Mouse (Mus musculus): ENCODE results near the gene Tbk1. TPM values are rescaled to one million over a fixed set of nuclear protein-coding genes. Genes with fewer than 3 reads are reported as not detected.
A peak's percentile ranks its signal among the peaks of the same experiment; 100 is the strongest.

The Tbk1 gene
- polyA plus RNA-seq, 1 experiment from 2014 or later = 34.8 TPM

DNA sequence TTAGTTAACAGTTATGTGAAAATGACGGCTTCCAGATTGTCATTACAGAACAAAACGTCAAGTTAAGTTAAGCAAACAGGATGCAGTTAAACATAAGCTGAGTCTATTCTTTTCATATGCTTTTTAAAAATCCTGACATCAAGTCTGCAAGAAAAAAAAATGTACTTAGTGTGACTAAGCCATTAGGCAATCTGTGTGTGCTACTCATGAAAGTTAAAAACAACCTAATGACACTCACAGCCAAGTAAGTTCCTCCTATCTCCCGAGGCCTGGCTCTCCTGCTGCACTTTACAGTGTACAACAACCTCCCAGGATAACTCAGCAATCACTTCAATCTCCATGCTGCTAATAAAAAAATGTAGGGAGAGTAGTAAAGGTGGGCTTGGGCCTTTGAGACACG lies 17.0 kb upstream of the Tbk1 start:
- H3K27ac ChIP-seq (ENCODE audit: low read depth) = no peak overlapping the region
- no peaks in the 10 kb centered on the region for H3K27me3 ChIP-seq (replicated peaks; ENCODE audit: control insufficient read depth, insufficient read depth, low read length)
- no peak overlapping the region for H3K4me2 ChIP-seq (ENCODE audit: low read length)
- H3K9ac ChIP-seq (ENCODE audit: low read length) = no peak overlapping the region
- WGBS = 88% methylated on average over 4 of the region's 4 CpGs
- H3K36me3 ChIP-seq (ENCODE audit: control insufficient read depth, insufficient read depth, low read length) = peaks cover 100% of the 10 kb centered on the region
- ATAC-seq (replicated peaks; ENCODE audit: low FRiP score, low TSS enrichment, low read depth) (no peak), DNase-seq (ENCODE audit: low spot score) (no peak)
- no peak overlapping the region for H3K4me3 ChIP-seq (ENCODE audit: low read depth, low read length)
- no peaks in the 10 kb centered on the region for H3K4me1 ChIP-seq (replicated peaks; ENCODE audit: control insufficient read depth, insufficient read depth, low read length)
- H3K9me3 ChIP-seq (ENCODE audit: control insufficient read depth, low read length) = no peaks in the 10 kb centered on the region

DNA sequence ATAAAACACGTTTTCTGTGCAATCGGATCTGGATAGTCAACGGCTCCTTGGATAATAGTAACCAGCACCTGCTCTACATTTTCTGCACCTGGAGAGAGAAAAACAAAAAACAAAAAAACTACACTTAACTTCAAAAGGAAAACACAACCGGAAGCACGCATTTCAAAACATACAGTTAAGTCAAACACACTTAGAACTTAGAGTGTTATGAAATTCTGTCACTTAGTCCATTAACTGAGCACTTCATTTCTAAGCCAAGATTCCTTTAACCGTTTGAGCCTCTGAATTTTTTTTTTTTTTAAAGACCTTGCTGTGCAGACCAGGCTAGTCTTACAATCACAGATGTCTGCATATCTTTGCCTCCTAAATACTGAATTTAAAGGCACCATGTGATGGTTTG lies 14.7 kb upstream of the Tbk1 start:
- Histone ChIP-seq H3K4me3 (ENCODE audit: low read depth, low read length) (no peak overlapping the region), H3K9ac (ENCODE audit: low read length) (no peak overlapping the region), H3K4me1 (replicated peaks; ENCODE audit: control insufficient read depth, insufficient read depth, low read length) (no peaks in the 10 kb centered on the region), H3K27me3 (replicated peaks; ENCODE audit: control insufficient read depth, insufficient read depth, low read length) (no peaks in the 10 kb centered on the region), H3K36me3 (ENCODE audit: control insufficient read depth, insufficient read depth, low read length) (peaks cover 100% of the 10 kb centered on the region), H3K4me2 (ENCODE audit: low read length) (no peak overlapping the region), H3K9me3 (ENCODE audit: control insufficient read depth, low read length) (no peaks in the 10 kb centered on the region), H3K27ac (ENCODE audit: low read depth) (no peak overlapping the region)
- ATAC-seq (replicated peaks; ENCODE audit: low FRiP score, low TSS enrichment, low read depth) (no peak), DNase-seq (ENCODE audit: low spot score) (no peak)
- 83% methylated on average over 6 of the region's 6 CpGs for WGBS

DNA sequence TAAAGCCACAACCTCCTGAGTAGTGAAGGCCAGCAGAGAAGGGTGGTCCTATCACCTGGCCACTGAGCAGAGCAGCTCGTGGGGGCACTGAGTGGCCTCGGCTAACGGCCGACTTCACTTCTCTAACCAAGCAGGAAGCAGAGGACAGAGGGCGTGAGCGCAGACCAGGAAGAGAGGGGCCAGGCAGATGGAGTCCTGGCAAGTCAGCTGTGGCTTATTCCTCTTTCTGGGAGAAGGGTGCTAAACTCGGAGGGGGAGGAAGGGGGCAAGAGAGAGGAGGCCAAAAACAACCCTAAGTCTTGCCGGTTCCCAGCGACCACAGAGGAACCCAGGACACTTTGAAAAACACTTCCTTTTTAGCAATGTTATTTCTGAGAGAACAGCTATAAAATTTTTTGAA lies 10.0 kb upstream of the Tbk1 start:
- DNase-seq (ENCODE audit: low spot score) (no peak), ATAC-seq (replicated peaks; ENCODE audit: low FRiP score, low TSS enrichment, low read depth) (no peak)
- no peak overlapping the region for H3K4me3 ChIP-seq (ENCODE audit: low read depth, low read length)
- no peak overlapping the region for H3K4me2 ChIP-seq (ENCODE audit: low read length)
- H3K36me3 ChIP-seq (ENCODE audit: control insufficient read depth, insufficient read depth, low read length) = peaks cover 87% of the 10 kb centered on the region
- 82% methylated on average over 9 of the region's 9 CpGs for WGBS
- no peaks in the 10 kb centered on the region for H3K4me1 ChIP-seq (replicated peaks; ENCODE audit: control insufficient read depth, insufficient read depth, low read length)
- no peak overlapping the region for H3K9ac ChIP-seq (ENCODE audit: low read length)
- H3K27ac ChIP-seq (ENCODE audit: low read depth) = no peak overlapping the region
- no peaks in the 10 kb centered on the region for H3K27me3 ChIP-seq (replicated peaks; ENCODE audit: control insufficient read depth, insufficient read depth, low read length)
- no peaks in the 10 kb centered on the region for H3K9me3 ChIP-seq (ENCODE audit: control insufficient read depth, low read length)

- no peak for DNase-seq (ENCODE audit: low spot score)
- Histone ChIP-seq H3K4me2 (ENCODE audit: low read length) (no peak overlapping the region), H3K9me3 (ENCODE audit: control insufficient read depth, low read length) (no peaks in the 10 kb centered on the region), H3K4me1 (replicated peaks; ENCODE audit: control insufficient read depth, insufficient read depth, low read length) (no peaks in the 10 kb centered on the region), H3K4me3 (ENCODE audit: low read depth, low read length) (no peak overlapping the region), H3K27ac (ENCODE audit: low read depth) (no peak overlapping the region), H3K36me3 (ENCODE audit: control insufficient read depth, insufficient read depth, low read length) (peaks cover 58% of the 10 kb centered on the region), H3K27me3 (replicated peaks; ENCODE audit: control insufficient read depth, insufficient read depth, low read length) (no peaks in the 10 kb centered on the region), H3K9ac (ENCODE audit: low read length) (no peak overlapping the region)
- ATAC-seq (replicated peaks; ENCODE audit: low FRiP score, low TSS enrichment, low read depth) = no peak
- 90% methylated on average over 14 of the region's 14 CpGs for WGBS
These were observed 4.5 kb upstream of the Tbk1 start for GRCm38 (mm10) chr10:121591106-121591505.

- H3K4me2 ChIP-seq (ENCODE audit: low read length) = peak overlapping the region; percentile 68
- no peaks in the 10 kb centered on the region for H3K9me3 ChIP-seq (ENCODE audit: control insufficient read depth, low read length)
- H3K27me3 ChIP-seq (replicated peaks; ENCODE audit: control insufficient read depth, insufficient read depth, low read length) = no peaks in the 10 kb centered on the region
- ATAC-seq (replicated peaks; ENCODE audit: low FRiP score, low TSS enrichment, low read depth) (no peak), DNase-seq (ENCODE audit: low spot score) (no peak)
- peaks cover 8% of the 10 kb centered on the region; the same call in 1 of the 2 replicates for H3K4me1 ChIP-seq (replicated peaks; ENCODE audit: control insufficient read depth, insufficient read depth, low read length)
- H3K9ac ChIP-seq (ENCODE audit: low read length) = peak overlapping the region; percentile 94
- WGBS = 64% methylated on average over 6 of the region's 6 CpGs
- peak overlapping the region; percentile 79 for H3K4me3 ChIP-seq (ENCODE audit: low read depth, low read length)
- H3K27ac ChIP-seq (ENCODE audit: low read depth) = peak overlapping the region; percentile 72; the same call in 1 of the 2 replicates
- peaks cover 47% of the 10 kb centered on the region for H3K36me3 ChIP-seq (ENCODE audit: control insufficient read depth, insufficient read depth, low read length)
These were observed 819 bp upstream of the Tbk1 start for GRCm38 (mm10) chr10:121587371-121587840.

DNA sequence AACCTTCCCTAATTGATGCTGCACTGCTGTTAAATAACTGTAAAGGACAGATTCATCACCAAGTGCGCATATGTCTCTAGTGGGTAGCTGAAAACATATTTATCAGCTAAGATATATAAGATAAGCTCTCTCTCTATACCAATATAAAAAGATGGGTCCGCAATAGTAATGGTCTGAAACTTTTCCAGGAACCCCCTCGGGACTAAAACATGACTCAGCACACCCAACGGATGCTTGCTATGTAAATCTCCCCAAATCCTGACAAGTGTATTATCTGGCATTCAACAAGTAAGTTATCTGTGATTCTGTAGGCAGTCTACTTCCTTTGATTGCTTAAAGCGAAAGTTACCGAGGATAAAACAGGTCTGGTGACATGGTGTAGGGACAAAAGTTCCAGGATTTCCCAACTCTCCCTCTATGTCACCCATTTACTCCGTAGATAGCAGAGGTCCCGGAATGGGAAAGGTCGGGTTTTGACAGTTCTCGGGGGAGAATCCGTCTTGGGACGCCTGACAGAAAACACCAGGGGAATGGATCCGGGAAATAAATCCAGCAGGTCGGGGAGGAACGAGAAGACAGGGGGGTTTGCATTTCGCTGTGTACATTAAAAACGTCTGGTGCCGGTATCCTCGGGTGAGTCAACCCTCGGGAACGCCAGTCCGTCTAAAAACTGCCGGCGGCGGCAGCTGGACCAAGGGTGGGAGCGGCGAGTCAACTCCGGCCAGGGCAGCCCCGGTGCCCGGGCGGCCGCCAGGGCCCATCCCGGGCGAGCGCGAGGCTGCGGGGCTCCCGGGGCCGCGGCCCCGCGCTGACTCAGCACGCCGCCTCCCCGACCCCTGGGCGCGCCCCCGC lies 570 bp downstream of the Tbk1 start:
- peaks cover 52% of the 10 kb centered on the region for H3K36me3 ChIP-seq (ENCODE audit: control insufficient read depth, insufficient read depth, low read length)
- peak; percentile 75 for DNase-seq (ENCODE audit: low spot score)

DNA sequence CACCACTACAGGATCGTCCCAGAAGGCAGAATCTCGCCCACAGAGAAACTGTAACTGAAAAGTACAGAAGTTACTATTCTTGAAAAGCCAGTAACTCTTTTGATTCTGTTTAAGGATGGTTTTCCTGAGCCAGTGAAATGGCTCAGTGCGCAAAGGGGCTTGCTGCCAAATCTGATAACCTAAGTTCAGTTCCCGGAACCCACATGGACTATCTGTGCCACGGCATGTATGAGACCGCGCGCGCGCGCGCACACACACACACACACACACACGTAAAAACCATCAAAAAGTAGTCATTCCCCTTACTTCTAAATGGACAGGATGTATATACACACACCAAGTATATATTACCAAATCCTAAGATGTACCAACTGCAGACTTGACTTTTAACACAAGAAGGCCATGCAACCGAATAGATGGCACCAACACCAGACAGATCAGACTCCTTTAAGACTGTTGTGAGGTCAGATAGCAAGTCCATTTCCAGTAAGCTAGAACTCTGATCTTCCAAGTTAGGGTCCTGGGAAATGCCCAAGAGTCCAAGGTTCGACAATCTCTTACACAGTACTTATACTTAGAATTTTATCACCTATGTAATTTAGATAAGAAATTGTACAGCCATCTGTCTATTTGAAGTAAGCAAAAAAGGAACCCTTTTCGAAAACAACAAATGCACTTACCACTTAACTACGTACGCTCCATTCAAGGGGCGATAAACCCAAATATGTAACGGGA lies 1.4 kb downstream of the Tbk1 start:
- H3K9ac ChIP-seq (ENCODE audit: low read length) = no peak overlapping the region
- no peak for ATAC-seq (replicated peaks; ENCODE audit: low FRiP score, low TSS enrichment, low read depth)

More for the DNA sequence above, 570 bp downstream of the Tbk1 start:
- H3K4me1 ChIP-seq (replicated peaks; ENCODE audit: control insufficient read depth, insufficient read depth, low read length) = peaks cover 8% of the 10 kb centered on the region; the same call in 1 of the 2 replicates
- H3K27ac ChIP-seq (ENCODE audit: low read depth) = peak overlapping the region; percentile 72; the same call in 1 of the 2 replicates
- no peaks in the 10 kb centered on the region for H3K9me3 ChIP-seq (ENCODE audit: control insufficient read depth, low read length)
- peak overlapping the region; percentile 94 for H3K9ac ChIP-seq (ENCODE audit: low read length)
- peak; percentile 59 for ATAC-seq (replicated peaks; ENCODE audit: low FRiP score, low TSS enrichment, low read depth)
- WGBS = 3% methylated on average over 32 of the region's 48 CpGs
- no peaks in the 10 kb centered on the region for H3K27me3 ChIP-seq (replicated peaks; ENCODE audit: control insufficient read depth, insufficient read depth, low read length)
- H3K4me2 ChIP-seq (ENCODE audit: low read length) = peak overlapping the region; percentile 68
- H3K4me3 ChIP-seq (ENCODE audit: low read depth, low read length) = peak overlapping the region; percentile 79

GRCm38 (mm10) chr10:121584033-121584432 lies 2.6 kb downstream of the Tbk1 start:
- H3K4me2 ChIP-seq (ENCODE audit: low read length) = no peak overlapping the region
- no peak overlapping the region for H3K27ac ChIP-seq (ENCODE audit: low read depth)
- H3K4me3 ChIP-seq (ENCODE audit: low read depth, low read length) = no peak overlapping the region
- ATAC-seq (replicated peaks; ENCODE audit: low FRiP score, low TSS enrichment, low read depth) (no peak), DNase-seq (ENCODE audit: low spot score) (no peak)
- no peaks in the 10 kb centered on the region for H3K27me3 ChIP-seq (replicated peaks; ENCODE audit: control insufficient read depth, insufficient read depth, low read length)
- H3K36me3 ChIP-seq (ENCODE audit: control insufficient read depth, insufficient read depth, low read length) = peaks cover 44% of the 10 kb centered on the region
- no peak overlapping the region for H3K9ac ChIP-seq (ENCODE audit: low read length)
- peaks cover 8% of the 10 kb centered on the region; the same call in 1 of the 2 replicates for H3K4me1 ChIP-seq (replicated peaks; ENCODE audit: control insufficient read depth, insufficient read depth, low read length)
- WGBS = 96% methylated on average over 10 of the region's 10 CpGs
- no peaks in the 10 kb centered on the region for H3K9me3 ChIP-seq (ENCODE audit: control insufficient read depth, low read length)

More for the DNA sequence above, 1.4 kb downstream of the Tbk1 start:
- Histone ChIP-seq H3K4me1 (replicated peaks; ENCODE audit: control insufficient read depth, insufficient read depth, low read length) (peaks cover 8% of the 10 kb centered on the region; the same call in 1 of the 2 replicates), H3K27ac (ENCODE audit: low read depth) (no peak overlapping the region), H3K4me3 (ENCODE audit: low read depth, low read length) (peak overlapping the region; percentile 79), H3K36me3 (ENCODE audit: control insufficient read depth, insufficient read depth, low read length) (peaks cover 52% of the 10 kb centered on the region), H3K27me3 (replicated peaks; ENCODE audit: control insufficient read depth, insufficient read depth, low read length) (no peaks in the 10 kb centered on the region), H3K4me2 (ENCODE audit: low read length) (peak overlapping the region; percentile 68), H3K9me3 (ENCODE audit: control insufficient read depth, low read length) (no peaks in the 10 kb centered on the region)
- DNase-seq (ENCODE audit: low spot score) = no peak
- 81% methylated on average over 20 of the region's 20 CpGs for WGBS
